Mouse (Mus musculus) MEL (cell line): Measurements from ENCODE around the gene Gm4353. TPM values are rescaled to one million over a fixed set of nuclear protein-coding genes. Genes with fewer than 3 reads are reported as not detected.

Source experiments
- DNase-seq: peaks from one replicate; pipeline ENCODE4 v3.0.0; 2011; ENCODE audit warnings: low read depth, low spot score
- H3K27ac ChIP-seq: 2 replicates; pipeline ENCODE4 v1.5.1; 2012; ENCODE audit warnings: low read depth, mild to moderate bottlenecking, control low read depth, low read length, moderate library complexity; ENCODE audit not compliant: control insufficient read depth
- H3K27me3 ChIP-seq, 2 experiments: fragments of 150-350 bp in 1 of 2; sonication (generic) in 1 of 2; 2 replicates each; pipeline ENCODE4 v1.6.1; 2012; ENCODE audit warnings: low read length in 2 of 2, mild to moderate bottlenecking in 2 of 2, improper control_type of control experiment in 1 of 2, moderate library complexity in 1 of 2; ENCODE audit not compliant: insufficient read depth in 2 of 2, control insufficient read depth in 1 of 2
- H3K36me3 ChIP-seq, 2 experiments: 2 replicates each; pipeline ENCODE4 v1.6.1; 2012 to 2014; ENCODE audit warnings: low read length in 2 of 2, improper control_type of control experiment in 1 of 2, inconsistent platforms in 1 of 2, mild to moderate bottlenecking in 1 of 2; ENCODE audit not compliant: insufficient read depth in 2 of 2, control insufficient read depth in 1 of 2
- H3K4me1 ChIP-seq, 2 experiments: fragments of 150-350 bp in 1 of 2; sonication (generic) in 1 of 2; 2 replicates each; pipeline ENCODE4 v1.6.1; 2012; ENCODE audit warnings: low read length in 2 of 2, improper control_type of control experiment in 1 of 2, mild to moderate bottlenecking in 1 of 2; ENCODE audit not compliant: insufficient read depth in 2 of 2, control insufficient read depth in 1 of 2
- H3K4me3 ChIP-seq, 2 experiments: fragments of 150-350 bp in 1 of 2; sonication (generic) in 1 of 2; 2 replicates each; pipeline ENCODE4 v1.5.1; 2012; ENCODE audit warnings: low read depth in 2 of 2, low read length in 2 of 2, mild to moderate bottlenecking in 2 of 2, moderate library complexity in 2 of 2, control low read depth in 1 of 2, improper control_type of control experiment in 1 of 2; ENCODE audit not compliant: control insufficient read depth in 1 of 2, insufficient read depth in 1 of 2
- H3K79me2 ChIP-seq: 2 replicates; pipeline ENCODE4 v1.6.1; 2012; ENCODE audit warnings: mild to moderate bottlenecking, low read length, moderate library complexity; ENCODE audit not compliant: control insufficient read depth, poor library complexity, insufficient read depth
- H3K9ac ChIP-seq: 2 replicates; pipeline ENCODE4 v1.6.1; 2012; ENCODE audit warnings: low read depth, mild to moderate bottlenecking, control low read depth, low read length, moderate library complexity; ENCODE audit not compliant: control insufficient read depth, poor library complexity, severe bottlenecking
- H3K9me3 ChIP-seq: fragments of 150-350 bp; sonication (generic); replicated peaks from 2 replicates; pipeline ENCODE4 v1.6.1; 2012; ENCODE audit warnings: mild to moderate bottlenecking, low read length, improper control_type of control experiment, moderate library complexity; ENCODE audit not compliant: insufficient read depth
- BHLHE40 ChIP-seq: IDR thresholded peaks from 2 replicates; pipeline ENCODE4 v1.6.1; 2012; ENCODE audit warnings: low read depth, mild to moderate bottlenecking, inconsistent platforms, low read length, improper control_type of control experiment, borderline replicate concordance
- CHD1 ChIP-seq: IDR thresholded peaks from 2 replicates; pipeline ENCODE4 v1.6.1; 2012; ENCODE audit warnings: low read depth, mild to moderate bottlenecking, inconsistent platforms, low read length, improper control_type of control experiment
- CHD2 ChIP-seq: IDR thresholded peaks from 2 replicates; pipeline ENCODE4 v1.6.1; 2011; ENCODE audit warnings: low read length, improper control_type of control experiment
- CTCF ChIP-seq, 3 experiments: IDR thresholded peaks in 2 of 3; conservative IDR thresholded peaks in 1 of 3; 2 replicates each; pipeline ENCODE4 v1.5.1; 2011 to 2012; ENCODE audit warnings: low read length in 3 of 3, low read depth in 2 of 3, mild to moderate bottlenecking in 2 of 3, improper control_type of control experiment in 1 of 3, inconsistent platforms in 1 of 3, mixed read lengths in 1 of 3, moderate library complexity in 1 of 3; ENCODE audit not compliant: control insufficient read depth in 1 of 3, insufficient read depth in 1 of 3, poor library complexity in 1 of 3, severe bottlenecking in 1 of 3
- E2F4 ChIP-seq: IDR thresholded peaks from 2 replicates; pipeline ENCODE4 v1.6.1; 2011; ENCODE audit warnings: low read depth, low read length, improper control_type of control experiment, borderline replicate concordance
- ELF1 ChIP-seq: IDR thresholded peaks from 2 replicates; pipeline ENCODE4 v1.6.1; 2014; ENCODE audit warnings: low read depth, mild to moderate bottlenecking, inconsistent platforms, low read length, improper control_type of control experiment, moderate library complexity
- ETS1 ChIP-seq: IDR thresholded peaks from 2 replicates; pipeline ENCODE4 v1.6.1; 2012; ENCODE audit warnings: low read depth, mild to moderate bottlenecking, inconsistent platforms, low read length, improper control_type of control experiment, moderate library complexity
- GABPA ChIP-seq: IDR thresholded peaks from 2 replicates; pipeline ENCODE4 v1.6.1; 2012; ENCODE audit warnings: low read depth, mild to moderate bottlenecking, inconsistent platforms, low read length, improper control_type of control experiment, moderate library complexity
- GATA1 ChIP-seq: IDR thresholded peaks from 2 replicates; pipeline ENCODE4 v1.6.1; 2011; ENCODE audit warnings: low read depth, low read length, improper control_type of control experiment
- HCFC1 ChIP-seq: IDR thresholded peaks from 2 replicates; pipeline ENCODE4 v1.6.1; 2012; ENCODE audit warnings: low read depth, mild to moderate bottlenecking, inconsistent platforms, low read length, improper control_type of control experiment, moderate library complexity
- KAT2A ChIP-seq: conservative IDR thresholded peaks from 2 replicates; pipeline ENCODE4 v1.6.1; 2012; ENCODE audit warnings: low read depth, low read length, improper control_type of control experiment, inconsistent platforms
- MAFK ChIP-seq: IDR thresholded peaks from 2 replicates; pipeline ENCODE4 v1.6.1; 2011; ENCODE audit warnings: low read depth, mild to moderate bottlenecking, low read length, improper control_type of control experiment, borderline replicate concordance
- MAX ChIP-seq: IDR thresholded peaks from 2 replicates; pipeline ENCODE4 v1.6.1; 2011; ENCODE audit warnings: low read length, improper control_type of control experiment
- MYB ChIP-seq: IDR thresholded peaks from 2 replicates; pipeline ENCODE4 v1.6.1; 2011; ENCODE audit warnings: mild to moderate bottlenecking, low read depth, low read length, improper control_type of control experiment
- MYC ChIP-seq: IDR thresholded peaks from 2 replicates; pipeline ENCODE4 v1.6.1; 2011; ENCODE audit warnings: low read depth, mild to moderate bottlenecking, low read length, improper control_type of control experiment, moderate library complexity
- NELFE ChIP-seq: IDR thresholded peaks from 2 replicates; pipeline ENCODE4 v1.6.1; 2011; ENCODE audit warnings: low read depth, low read length, improper control_type of control experiment
- POLR2A ChIP-seq, 2 experiments: IDR thresholded peaks; 2 replicates each; pipeline ENCODE4 v1.6.1; 2011 to 2012; ENCODE audit warnings: low read length in 2 of 2, mild to moderate bottlenecking in 2 of 2, control low read depth in 1 of 2, improper control_type of control experiment in 1 of 2, low read depth in 1 of 2, moderate library complexity in 1 of 2; ENCODE audit not compliant: control insufficient read depth in 1 of 2, insufficient read depth in 1 of 2, poor library complexity in 1 of 2
- POLR2AphosphoS2 ChIP-seq: IDR thresholded peaks from 2 replicates; pipeline ENCODE4 v1.6.1; 2011; ENCODE audit warnings: low read length, improper control_type of control experiment
- POLR2AphosphoS5 ChIP-seq: IDR thresholded peaks from 2 replicates; pipeline ENCODE4 v1.6.1; 2012; ENCODE audit warnings: low read depth, borderline replicate concordance, mild to moderate bottlenecking, inconsistent platforms, low read length, moderate library complexity, mixed read lengths
- RAD21 ChIP-seq: IDR thresholded peaks from 2 replicates; pipeline ENCODE4 v1.6.1; 2011; ENCODE audit warnings: mild to moderate bottlenecking, low read depth, low read length, improper control_type of control experiment
- TBP ChIP-seq: IDR thresholded peaks from 2 replicates; pipeline ENCODE4 v1.8.0; 2011; ENCODE audit warnings: low read depth, low read length, improper control_type of control experiment
- TCF12 ChIP-seq: IDR thresholded peaks from 2 replicates; pipeline ENCODE4 v1.6.1; 2014; ENCODE audit warnings: low read depth, mild to moderate bottlenecking, inconsistent platforms, low read length, improper control_type of control experiment, moderate library complexity
- UBTF ChIP-seq: IDR thresholded peaks from 2 replicates; pipeline ENCODE4 v1.6.1; 2012; ENCODE audit warnings: low read depth, mild to moderate bottlenecking, inconsistent platforms, low read length, improper control_type of control experiment, moderate library complexity, borderline replicate concordance; ENCODE audit not compliant: insufficient read depth
- ZC3H11A ChIP-seq: IDR thresholded peaks from 2 replicates; pipeline ENCODE4 v1.6.1; 2012; ENCODE audit warnings: low read depth, mild to moderate bottlenecking, inconsistent platforms, low read length, improper control_type of control experiment
- ZKSCAN1 ChIP-seq: IDR thresholded peaks from 2 replicates; pipeline ENCODE4 v1.6.1; 2012; ENCODE audit warnings: low read depth, mild to moderate bottlenecking, inconsistent platforms, low read length, improper control_type of control experiment, moderate library complexity
- ZMIZ1 ChIP-seq: IDR thresholded peaks from 2 replicates; pipeline ENCODE4 v1.6.1; 2012; ENCODE audit warnings: low read depth, mild to moderate bottlenecking, inconsistent platforms, low read length, improper control_type of control experiment, moderate library complexity
- ZNF384 ChIP-seq: IDR thresholded peaks from 2 replicates; pipeline ENCODE4 v1.6.1; 2012; ENCODE audit warnings: low read depth, mild to moderate bottlenecking, inconsistent platforms, low read length, improper control_type of control experiment
- polyA plus RNA-seq, 2 experiments: library from polyadenylated mRNA; stranded (reverse) in 1 of 2; unstranded in 1 of 2; fragments of >175 nt in 1 of 2; fragments of >200 nt in 1 of 2; gene quantifications; 2 replicates each; pipeline versions ENCODE4 v1.2.1 to v1.2.4; 2012; ENCODE audit warnings: low replicate concordance in 2 of 2, low read depth in 1 of 2; ENCODE audit not compliant: insufficient read length in 2 of 2, insufficient read depth in 1 of 2, missing spikeins in 1 of 2
- total RNA-seq: library from RNA; depleted of rRNA; stranded (reverse); fragments of 300-350 nt; gene quantifications from 2 replicates; pipeline ENCODE4 v1.2.3, GENCODE M21; 2012

The Gm4353 gene
- total and polyA plus RNA-seq, 3 experiments = 21.0 to 22.7 TPM; not detected in 1

GRCm38 (mm10) chr7:116038511-116038910 lies 45.9 kb downstream of the Gm4353 start, which contains the start of gene Sox6:
Gene Sox6, minus strand, starts transcription at chr7:116038796.
- H3K4me1 ChIP-seq = no peaks in the 10 kb centered on the region
- no peaks in the 10 kb centered on the region for H3K36me3 ChIP-seq
- TF ChIP-seq ZNF384 (no peak), RAD21 (no peak), CTCF (IDR thresholded peaks at IDR 0.05 in 2 of 3, conservative IDR thresholded peaks at IDR 0.05 in 1 of 3; ENCODE audit: control insufficient read depth in 1 of 3, insufficient read depth in 1 of 3, low read depth in 2 of 3, low read length in 3 of 3, poor library complexity in 1 of 3, severe bottlenecking in 1 of 3) (no peak), POLR2AphosphoS5 (no peak), CHD1 (no peak), ELF1 (no peak), ZMIZ1 (no peak), BHLHE40 (no peak), MAX (no peak), POLR2AphosphoS2 (no peak), KAT2A (no peak), ZKSCAN1 (no peak), MAFK (no peak), E2F4 (no peak), POLR2A (IDR thresholded peaks at IDR 0.05; ENCODE audit: control insufficient read depth in 1 of 2, insufficient read depth in 1 of 2, low read depth in 1 of 2, low read length in 2 of 2, poor library complexity in 1 of 2) (no peak), GATA1 (no peak), UBTF (no peak), MYC (no peak), GABPA (no peak)
- no peak within 1 kb of the TSS for H3K9ac ChIP-seq
- H3K27me3 ChIP-seq = peaks cover 0 to 10% of the 10 kb centered on the region in 2 experiments
- no peaks in the 10 kb centered on the region for H3K9me3 ChIP-seq
- no peak within 1 kb of the TSS for H3K27ac ChIP-seq
- no peaks in the 10 kb centered on the region for H3K79me2 ChIP-seq
- peak; percentile 25 for DNase-seq
- H3K4me3 ChIP-seq = peak within 1 kb of the TSS; percentile 64 to 71

- no peaks in the 10 kb centered on the region for H3K4me1 ChIP-seq
- TF ChIP-seq ETS1 = no peak
- TF ChIP-seq NELFE = no peak
- TF ChIP-seq ZNF384 = no peak
- no peak for TF ChIP-seq TBP
- no peak for TF ChIP-seq CTCF (IDR thresholded peaks at IDR 0.05 in 2 of 3, conservative IDR thresholded peaks at IDR 0.05 in 1 of 3; ENCODE audit: control insufficient read depth in 1 of 3, insufficient read depth in 1 of 3, low read depth in 2 of 3, low read length in 3 of 3, poor library complexity in 1 of 3, severe bottlenecking in 1 of 3)
- no peak for TF ChIP-seq MYB
- no peak for TF ChIP-seq HCFC1
- TF ChIP-seq TCF12 = no peak
- no peak for TF ChIP-seq ZC3H11A
- no peak for TF ChIP-seq KAT2A
- no peak for TF ChIP-seq POLR2A (IDR thresholded peaks at IDR 0.05; ENCODE audit: control insufficient read depth in 1 of 2, insufficient read depth in 1 of 2, low read depth in 1 of 2, low read length in 2 of 2, poor library complexity in 1 of 2)
- no peak for TF ChIP-seq CHD2
- H3K9me3 ChIP-seq = no peaks in the 10 kb centered on the region
- no peak overlapping the region for H3K4me3 ChIP-seq
- no peaks in the 10 kb centered on the region for H3K79me2 ChIP-seq
- DNase-seq = no peak
- H3K9ac ChIP-seq = no peak overlapping the region
- H3K27me3 ChIP-seq = peaks cover 0 to 10% of the 10 kb centered on the region in 2 experiments
- H3K36me3 ChIP-seq = no peaks in the 10 kb centered on the region
- no peak overlapping the region for H3K27ac ChIP-seq
These were observed 46.4 kb downstream of the Gm4353 start for GRCm38 (mm10) chr7:116038024-116038423.
